Mouse (Mus musculus) liver, embryonic 14.5 days (tissue): ENCODE results near the gene Mical3. TPM values are rescaled to one million over a fixed set of nuclear protein-coding genes. Genes with fewer than 3 reads are reported as not detected.

ENCODE experiments used
- ATAC-seq: fragments of 200-750 bp; cut with Nextera tagmentation; 2 replicates; pipeline ENCODE4 v1.8.0; 2017; ENCODE audit warnings: moderate number of reproducible peaks, mild to moderate bottlenecking, moderate library complexity; ENCODE audit not compliant: insufficient read depth
- DNase-seq, 3 experiments: peaks; one replicate each; pipeline ENCODE4 v3.0.0-alpha.2; 2012 to 2013; ENCODE audit warnings: low read depth in 3 of 3, low spot score in 3 of 3
- H3K27ac ChIP-seq: fragments of 300-500 bp; sonication (generic); 2 replicates; pipeline ENCODE4 v1.5.1; 2014; ENCODE audit warnings: moderate library complexity, mild to moderate bottlenecking, control low read depth, inconsistent platforms
- H3K27me3 ChIP-seq: fragments of 300-500 bp; sonication (generic); 2 replicates; pipeline ENCODE4 v1.6.1; 2014; ENCODE audit warnings: mild to moderate bottlenecking, low read length, moderate library complexity; ENCODE audit not compliant: control insufficient read depth, insufficient read depth
- H3K36me3 ChIP-seq: fragments of 300-500 bp; sonication (generic); replicated peaks from 2 replicates; pipeline ENCODE4 v1.6.1; 2014; ENCODE audit warnings: low read depth; ENCODE audit not compliant: control insufficient read depth, insufficient read depth
- H3K4me1 ChIP-seq, 2 experiments: fragments of 200-500 bp in 1 of 2; fragments of 300-500 bp in 1 of 2; sonication (generic) in 1 of 2; replicated peaks; 2 replicates each; pipeline ENCODE4 v1.6.1; 2012 to 2014; ENCODE audit warnings: antibody characterized with exemption in 1 of 2, inconsistent platforms in 1 of 2, low read length in 1 of 2; ENCODE audit not compliant: control insufficient read depth in 2 of 2, insufficient read depth in 2 of 2
- H3K4me2 ChIP-seq: fragments of 300-500 bp; sonication (generic); 2 replicates; pipeline ENCODE4 v1.6.1; 2014; ENCODE audit warnings: low read depth, mild to moderate bottlenecking, control low read depth, moderate library complexity
- H3K4me3 ChIP-seq, 2 experiments: fragments of 200-500 bp in 1 of 2; fragments of 300-500 bp in 1 of 2; sonication (generic) in 1 of 2; 2 replicates each; pipeline ENCODE4 v1.5.1; 2012 to 2014; ENCODE audit warnings: low read depth in 2 of 2, low read length in 2 of 2, mild to moderate bottlenecking in 2 of 2, control low read depth in 1 of 2, inconsistent platforms in 1 of 2, moderate library complexity in 1 of 2; ENCODE audit not compliant: insufficient read depth in 1 of 2
- H3K9ac ChIP-seq: fragments of 300-500 bp; sonication (generic); replicated peaks from 2 replicates; pipeline ENCODE4 v1.6.1; 2014; ENCODE audit warnings: mild to moderate bottlenecking, control low read depth, moderate library complexity
- H3K9me3 ChIP-seq: fragments of 300-500 bp; sonication (generic); 2 replicates; pipeline ENCODE4 v1.6.1; 2016; ENCODE audit warnings: low read length, mixed read lengths; ENCODE audit not compliant: control insufficient read depth
- CTCF ChIP-seq: IDR thresholded peaks from 2 replicates; pipeline ENCODE4 v1.5.1; 2016; ENCODE audit warnings: antibody characterized with exemption, low read depth, control low read depth
- EP300 ChIP-seq: IDR thresholded peaks from 2 replicates; pipeline ENCODE4 v1.6.1; 2016; ENCODE audit warnings: antibody characterized with exemption, low read depth
- WGBS: fragments of 180-500 bp; shearing (Covaris S2); extraction: QIAGEN DNeasy Blood & Tissue Kit; methylation state at CpG from one replicate; pipeline ENCODE4 v1.1.7; 2014; ENCODE audit not compliant: insufficient replicate concordance; 5-methylcytosine and 5-hydroxymethylcytosine counted together
- polyA plus RNA-seq, 2 experiments: library from polyadenylated mRNA; depleted of rRNA in 1 of 2; stranded (reverse) in 1 of 2; unstranded in 1 of 2; fragments of >200 nt; fragmentation: Nextera tagmentation in 1 of 2; extraction: Ambion mirVana in 1 of 2; gene quantifications; 2 replicates each; pipeline versions ENCODE4 v1.2.1 to v1.2.3; 2012 to 2014

Mical3 gene
- polyA plus RNA-seq, 2 experiments = 8.1 to 9.4 TPM

DNA sequence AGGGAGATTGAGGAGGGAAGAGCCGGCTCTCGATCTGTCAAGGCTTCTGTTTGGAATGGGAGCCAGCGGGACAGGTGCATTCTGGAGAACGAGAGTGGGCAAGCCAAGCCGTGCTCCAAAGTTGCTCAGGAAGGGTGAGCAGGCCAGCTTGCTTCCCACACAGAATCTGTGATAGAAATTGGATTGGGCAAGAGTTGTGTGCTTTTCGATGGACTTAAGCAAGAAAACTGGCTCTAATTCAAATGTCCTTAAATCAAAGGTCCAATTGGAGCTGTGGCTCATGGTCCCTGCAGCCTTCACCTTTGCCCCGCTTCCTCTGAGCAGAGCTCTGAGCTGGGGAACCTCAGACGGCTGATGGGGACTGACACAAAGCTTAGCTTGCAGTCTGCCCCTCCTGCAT is 12.6 kb upstream of the Mical3 start:
- Histone ChIP-seq H3K27me3 (no peaks in the 10 kb centered on the region), H3K4me3 (no peak overlapping the region), H3K36me3 (no peaks in the 10 kb centered on the region), H3K4me2 (0 out of 2 replicates have a peak overlapping the region, but pooled peaks have one; percentile 11), H3K4me1 (peaks cover 0 to 5% of the 10 kb centered on the region in 2 experiments; a peak in 2 of 4 replicates), H3K9me3 (no peaks in the 10 kb centered on the region), H3K27ac (no peak overlapping the region), H3K9ac (no peak overlapping the region)
- TF ChIP-seq CTCF (no peak), EP300 (no peak)
- WGBS = 62% methylated on average over 8 of the region's 8 CpGs
- DNase-seq (peak in 1 of 3 experiments; percentile 37), ATAC-seq (peak; percentile 70)

GRCm38 (mm10) chr6:121142298-121142697 is 11.5 kb upstream of the Mical3 start:
- Histone ChIP-seq H3K36me3 (no peaks in the 10 kb centered on the region), H3K27me3 (no peaks in the 10 kb centered on the region), H3K9me3 (no peaks in the 10 kb centered on the region), H3K4me3 (no peak overlapping the region), H3K9ac (no peak overlapping the region), H3K4me1 (peaks cover 0 to 8% of the 10 kb centered on the region in 2 experiments; a peak in 2 of 4 replicates), H3K4me2 (no peak overlapping the region), H3K27ac (no peak overlapping the region)
- 58% methylated on average over 7 of the region's 7 CpGs for WGBS
- no peak for TF ChIP-seq CTCF
- no peak for TF ChIP-seq EP300
- DNase-seq (no peak), ATAC-seq (no peak)

GRCm38 (mm10) chr6:121139271-121139670 is 8.5 kb upstream of the Mical3 start:
- Histone ChIP-seq H3K9me3 (no peaks in the 10 kb centered on the region), H3K4me3 (no peak overlapping the region), H3K36me3 (no peaks in the 10 kb centered on the region), H3K4me2 (no peak overlapping the region), H3K9ac (no peak overlapping the region), H3K27me3 (no peaks in the 10 kb centered on the region; the same call in 1 of the 2 replicates), H3K4me1 (peaks cover 0 to 7% of the 10 kb centered on the region in 2 experiments; a peak in 2 of 4 replicates), H3K27ac (no peak overlapping the region)
- TF ChIP-seq EP300 (no peak), CTCF (no peak)
- 70% methylated on average over 1 of the region's 1 CpGs for WGBS
- ATAC-seq (no peak), DNase-seq (no peak)

GRCm38 (mm10) chr6:121138338-121139040 is 7.7 kb upstream of the Mical3 start:
- no peak for ATAC-seq
- peaks cover 3% of the 10 kb centered on the region for H3K27me3 ChIP-seq
- no peak overlapping the region for H3K27ac ChIP-seq
- TF ChIP-seq EP300 (no peak), CTCF (no peak)
- H3K4me1 ChIP-seq = 0 out of 4 replicates have a peak, but pooled peaks cover 0 to 3% of the 10 kb centered on the region in 2 experiments
- no peaks in the 10 kb centered on the region for H3K9me3 ChIP-seq
- WGBS = 61% methylated on average over 12 of the region's 12 CpGs
- no peak overlapping the region for H3K9ac ChIP-seq
- no peak for DNase-seq
- no peak overlapping the region for H3K4me3 ChIP-seq
- H3K4me2 ChIP-seq = no peak overlapping the region
- H3K36me3 ChIP-seq = no peaks in the 10 kb centered on the region

- ATAC-seq (no peak), DNase-seq (no peak)
- no peak for TF ChIP-seq EP300
- no peak for TF ChIP-seq CTCF
- Histone ChIP-seq H3K27me3 (peaks cover 12% of the 10 kb centered on the region), H3K9ac (no peak overlapping the region), H3K4me2 (no peak overlapping the region), H3K9me3 (no peaks in the 10 kb centered on the region), H3K27ac (no peak overlapping the region), H3K4me3 (no peak overlapping the region), H3K4me1 (0 out of 4 replicates have a peak, but pooled peaks cover 0 to 3% of the 10 kb centered on the region in 2 experiments), H3K36me3 (no peaks in the 10 kb centered on the region)
- 37% methylated on average over 6 of the region's 6 CpGs for WGBS
These were observed 6.4 kb upstream of the Mical3 start for GRCm38 (mm10) chr6:121137222-121137621.
